Mouse (Mus musculus) CD4-positive, CD25-positive, alpha-beta regulatory T cell, adult 4 months (primary cell): ENCODE measurements around the gene Iqsec1. TPM values are rescaled to one million over a fixed set of nuclear protein-coding genes. Genes with fewer than 3 reads are reported as not detected.

Source experiments
- ATAC-seq: one replicate; pipeline ENCODE4 v1.8.0; 2017
- polyA plus RNA-seq, 2 experiments: library from polyadenylated mRNA; unstranded; fragments of 100-300 nt; shearing (Covaris generic); gene quantifications; one replicate each; pipeline ENCODE4 v1.2.1; 2017

Iqsec1 gene
- polyA plus RNA-seq, 2 experiments from 2014 or later: 6.6 to 8.9 TPM

GRCm38 (mm10) chr6:90953349-90953748, 35.1 kb downstream of the Iqsec1 start:
- ATAC-seq: no peak

- ATAC-seq: no peak
Measured at GRCm38 (mm10) chr6:90950936-90951335, 37.5 kb downstream of the Iqsec1 start.

- no peak for ATAC-seq
Measured at GRCm38 (mm10) chr6:90948097-90948496, 40.4 kb downstream of the Iqsec1 start.

- no peak for ATAC-seq
Measured at GRCm38 (mm10) chr6:90945560-90946230, 42.8 kb downstream of the Iqsec1 start.

GRCm38 (mm10) chr6:90941257-90941656, 47.2 kb downstream of the Iqsec1 start:
- no peak for ATAC-seq

- no peak for ATAC-seq
Measured at GRCm38 (mm10) chr6:90933656-90934055, 54.8 kb downstream of the Iqsec1 start.

- ATAC-seq: no peak
Measured at GRCm38 (mm10) chr6:90928806-90929205, 59.7 kb downstream of the Iqsec1 start.

- no peak for ATAC-seq
Measured at GRCm38 (mm10) chr6:90925472-90925871, 63.0 kb downstream of the Iqsec1 start.

- no peak for ATAC-seq
Measured at GRCm38 (mm10) chr6:90924796-90925195, 63.7 kb downstream of the Iqsec1 start.

- no peak for ATAC-seq
Measured at GRCm38 (mm10) chr6:90924379-90924778, 64.1 kb downstream of the Iqsec1 start.

GRCm38 (mm10) chr6:90921259-90921946, 67.1 kb downstream of the Iqsec1 start:
- ATAC-seq: no peak

GRCm38 (mm10) chr6:90920510-90921220, 67.8 kb downstream of the Iqsec1 start:
- no peak for ATAC-seq

- no peak for ATAC-seq
Measured at GRCm38 (mm10) chr6:90919636-90920420, 68.7 kb downstream of the Iqsec1 start.

GRCm38 (mm10) chr6:90915585-90915984, 72.9 kb downstream of the Iqsec1 start:
- ATAC-seq: no peak

- ATAC-seq: no peak
Measured at GRCm38 (mm10) chr6:90913771-90914170, 74.7 kb downstream of the Iqsec1 start.

- no peak for ATAC-seq
Measured at GRCm38 (mm10) chr6:90912768-90913167, 75.7 kb downstream of the Iqsec1 start.

GRCm38 (mm10) chr6:90904143-90904542, 84.3 kb downstream of the Iqsec1 start:
- ATAC-seq: no peak

GRCm38 (mm10) chr6:90900302-90900701, 88.2 kb downstream of the Iqsec1 start:
- no peak for ATAC-seq

- ATAC-seq: no peak
Measured at GRCm38 (mm10) chr6:90899266-90899665, 89.2 kb downstream of the Iqsec1 start.

GRCm38 (mm10) chr6:90898107-90898506, 90.4 kb downstream of the Iqsec1 start:
- no peak for ATAC-seq

GRCm38 (mm10) chr6:90892401-90892800, 96.1 kb downstream of the Iqsec1 start:
- no peak for ATAC-seq

GRCm38 (mm10) chr6:90889356-90890285, 98.9 kb downstream of the Iqsec1 start:
- ATAC-seq: no peak
